Mouse (Mus musculus) CH12.LX (cell line): ENCODE results near the gene Arnt. TPM values are rescaled to one million over a fixed set of nuclear protein-coding genes. Genes with fewer than 3 reads are reported as not detected.
A peak's percentile ranks its signal among the peaks of the same experiment; 100 is the strongest.
"Not testable (repeated sequence)": the region's sequence is repeated elsewhere in the genome, so short reads cannot be mapped to it uniquely, and the experiment has no call there.

Experiments used
- DNase-seq: peaks from one replicate; pipeline ENCODE4 v3.0.0-alpha.2; 2013; ENCODE audit errors: extremely low read depth
- H3K27ac ChIP-seq: 2 replicates; pipeline ENCODE4 v1.5.1; 2012; ENCODE audit warnings: low read depth, mild to moderate bottlenecking, control low read depth, moderate library complexity; ENCODE audit not compliant: insufficient read depth
- H3K27me3 ChIP-seq: replicated peaks from 2 replicates; pipeline ENCODE3; 2012; ENCODE audit warnings: inconsistent platforms
- H3K36me3 ChIP-seq, 2 experiments: replicated peaks in 1 of 2; 2 replicates each; pipeline versions ENCODE3 to v1.6.1; 2012; ENCODE audit warnings: inconsistent platforms in 1 of 2, low read length in 1 of 2, mild to moderate bottlenecking in 1 of 2, mixed read lengths in 1 of 2, moderate library complexity in 1 of 2; ENCODE audit not compliant: control insufficient read depth in 1 of 2, insufficient read depth in 1 of 2
- H3K4me1 ChIP-seq, 2 experiments: 2 replicates each; pipeline ENCODE4 v1.6.1; 2012; ENCODE audit warnings: inconsistent platforms in 1 of 2, moderate library complexity in 1 of 2; ENCODE audit not compliant: insufficient read depth in 2 of 2, control insufficient read depth in 1 of 2
- H3K4me2 ChIP-seq: 2 replicates; pipeline ENCODE4 v1.6.1; 2012; ENCODE audit warnings: low read depth, mild to moderate bottlenecking, control low read depth; ENCODE audit not compliant: poor library complexity, insufficient read depth, severe bottlenecking
- H3K4me3 ChIP-seq, 3 experiments: fragments of 150-350 bp in 1 of 3; sonication (generic) in 1 of 3; replicated peaks in 1 of 3; 2 replicates each; pipeline versions ENCODE3 to v1.5.1; 2011 to 2012; ENCODE audit warnings: low read depth in 2 of 3, low read length in 2 of 3, mild to moderate bottlenecking in 2 of 3, moderate library complexity in 2 of 3, control low read depth in 1 of 3, improper control_type of control experiment in 1 of 3, inconsistent platforms in 1 of 3, mixed read lengths in 1 of 3; ENCODE audit not compliant: poor library complexity in 1 of 3
- H3K79me2 ChIP-seq: replicated peaks from 2 replicates; pipeline ENCODE4 v1.6.1; 2012; ENCODE audit warnings: mild to moderate bottlenecking, moderate library complexity; ENCODE audit not compliant: control insufficient read depth, poor library complexity, insufficient read depth, severe bottlenecking; ENCODE audit errors: extremely low read depth
- H3K9ac ChIP-seq: 2 replicates; pipeline ENCODE4 v1.6.1; 2012; ENCODE audit warnings: low read depth, mild to moderate bottlenecking, control low read depth, moderate library complexity; ENCODE audit not compliant: insufficient read depth
- H3K9me3 ChIP-seq: replicated peaks from 2 replicates; pipeline ENCODE3; 2012; ENCODE audit warnings: low read length, inconsistent platforms, mixed read lengths
- CHD1 ChIP-seq: IDR thresholded peaks from 2 replicates; pipeline ENCODE4 v1.6.1; 2012; ENCODE audit warnings: low read depth, low read length, improper control_type of control experiment, inconsistent platforms
- CTCF ChIP-seq, 2 experiments: IDR thresholded peaks in 1 of 2; conservative IDR thresholded peaks in 1 of 2; 2 replicates each; pipeline ENCODE4 v1.5.1; 2011 to 2012; ENCODE audit warnings: low read depth in 2 of 2, low read length in 2 of 2, improper control_type of control experiment in 1 of 2, inconsistent platforms in 1 of 2, mild to moderate bottlenecking in 1 of 2, moderate library complexity in 1 of 2
- IRF4 ChIP-seq: IDR thresholded peaks from 2 replicates; pipeline ENCODE4 v1.6.1; 2014; ENCODE audit warnings: low read depth, mild to moderate bottlenecking, inconsistent platforms, low read length, improper control_type of control experiment
- JUN ChIP-seq: IDR thresholded peaks from 2 replicates; pipeline ENCODE4 v1.6.1; 2011; ENCODE audit warnings: low read depth, mild to moderate bottlenecking, low read length, improper control_type of control experiment, moderate library complexity; ENCODE audit not compliant: insufficient read depth
- MAX ChIP-seq: IDR thresholded peaks from 2 replicates; pipeline ENCODE4 v1.6.1; 2011; ENCODE audit warnings: low read length, improper control_type of control experiment
- MAZ ChIP-seq: IDR thresholded peaks from 2 replicates; pipeline ENCODE4 v1.6.1; 2012; ENCODE audit warnings: low read depth, mild to moderate bottlenecking, inconsistent platforms, low read length, improper control_type of control experiment, moderate library complexity
- MEF2A ChIP-seq: IDR thresholded peaks from 2 replicates; pipeline ENCODE4 v1.6.1; 2014; ENCODE audit warnings: low read depth, mild to moderate bottlenecking, inconsistent platforms, low read length, improper control_type of control experiment, borderline replicate concordance
- MXI1 ChIP-seq: IDR thresholded peaks from 2 replicates; pipeline ENCODE4 v1.6.1; 2011; ENCODE audit warnings: mild to moderate bottlenecking, low read depth, low read length, improper control_type of control experiment
- MYC ChIP-seq: IDR thresholded peaks from 2 replicates; pipeline ENCODE4 v1.6.1; 2011; ENCODE audit warnings: low read depth, mild to moderate bottlenecking, improper control_type of control experiment, low read length
- NELFE ChIP-seq: IDR thresholded peaks from 2 replicates; pipeline ENCODE4 v1.6.1; 2011; ENCODE audit warnings: low read depth, low read length, improper control_type of control experiment
- RCOR1 ChIP-seq: conservative IDR thresholded peaks from 2 replicates; pipeline ENCODE4 v1.6.1; 2012; ENCODE audit warnings: low read depth, mild to moderate bottlenecking, inconsistent platforms, low read length, improper control_type of control experiment
- SIN3A ChIP-seq: IDR thresholded peaks from 2 replicates; pipeline ENCODE4 v1.6.1; 2012; ENCODE audit warnings: low read length, improper control_type of control experiment, inconsistent platforms
- TBP ChIP-seq: conservative IDR thresholded peaks from 2 replicates; pipeline ENCODE4 v1.6.1; 2011; ENCODE audit warnings: low read depth, low read length, improper control_type of control experiment
- TCF12 ChIP-seq: IDR thresholded peaks from 2 replicates; pipeline ENCODE4 v1.6.1; 2014; ENCODE audit warnings: low read depth, mild to moderate bottlenecking, inconsistent platforms, low read length, improper control_type of control experiment
- USF2 ChIP-seq: conservative IDR thresholded peaks from 2 replicates; pipeline ENCODE4 v1.6.1; 2011; ENCODE audit warnings: low read depth, low read length, improper control_type of control experiment
- ZMIZ1 ChIP-seq: IDR thresholded peaks from 2 replicates; pipeline ENCODE4 v1.6.1; 2012; ENCODE audit warnings: low read depth, mild to moderate bottlenecking, inconsistent platforms, low read length, improper control_type of control experiment
- ZNF384 ChIP-seq: IDR thresholded peaks from 2 replicates; pipeline ENCODE4 v1.6.1; 2012; ENCODE audit warnings: low read depth, low read length, improper control_type of control experiment, inconsistent platforms
- dilution Hi-C: fragments of 300-500 bp; cut with MboI; formaldehyde crosslinking; loops from 2 replicates; pipeline ENCODE4 v1.14.3; 2020; ENCODE audit warnings: low sequenced_read_pairs; ENCODE audit not compliant: extremely low pct_unique_long_range_greater_than_20kb, extremely low pct_ligation_motif_present
- in situ Hi-C: fragments of 300-500 bp; cut with MboI; formaldehyde crosslinking; loops from 3 replicates; pipeline ENCODE4 v1.14.3; 2019; ENCODE audit warnings: low sequenced_read_pairs, low pct_ligation_motif_present, low pct_unique_long_range_greater_than_20kb, mixed read lengths
- polyA plus RNA-seq: library from polyadenylated mRNA; unstranded; fragments of >175 nt; gene quantifications from 2 replicates; pipeline ENCODE4 v1.2.1, GENCODE M21; 2012; ENCODE audit warnings: low read depth; ENCODE audit not compliant: insufficient read length
- total RNA-seq, 2 experiments: library from RNA; depleted of rRNA; stranded (reverse); fragments of 300-350 nt in 1 of 2; fragments of >200 nt in 1 of 2; gene quantifications; 2 replicates each; pipeline ENCODE4 v1.2.3; 2012 to 2014

Arnt gene
- total and polyA plus RNA-seq, 3 experiments: 12.4 to 27.7 (median 13.2) TPM

- H3K9me3 ChIP-seq, DNase-seq, H3K4me1 ChIP-seq, H3K9ac ChIP-seq, H3K79me2 ChIP-seq, in situ Hi-C loops, H3K4me3 ChIP-seq, H3K36me3 ChIP-seq, dilution Hi-C loops, H3K27me3 ChIP-seq, H3K4me2 ChIP-seq, H3K27ac ChIP-seq: not testable (repeated sequence)
Measured at GRCm38 (mm10) chr3:95428423-95428822, 5.8 kb upstream of the Arnt start.

DNA sequence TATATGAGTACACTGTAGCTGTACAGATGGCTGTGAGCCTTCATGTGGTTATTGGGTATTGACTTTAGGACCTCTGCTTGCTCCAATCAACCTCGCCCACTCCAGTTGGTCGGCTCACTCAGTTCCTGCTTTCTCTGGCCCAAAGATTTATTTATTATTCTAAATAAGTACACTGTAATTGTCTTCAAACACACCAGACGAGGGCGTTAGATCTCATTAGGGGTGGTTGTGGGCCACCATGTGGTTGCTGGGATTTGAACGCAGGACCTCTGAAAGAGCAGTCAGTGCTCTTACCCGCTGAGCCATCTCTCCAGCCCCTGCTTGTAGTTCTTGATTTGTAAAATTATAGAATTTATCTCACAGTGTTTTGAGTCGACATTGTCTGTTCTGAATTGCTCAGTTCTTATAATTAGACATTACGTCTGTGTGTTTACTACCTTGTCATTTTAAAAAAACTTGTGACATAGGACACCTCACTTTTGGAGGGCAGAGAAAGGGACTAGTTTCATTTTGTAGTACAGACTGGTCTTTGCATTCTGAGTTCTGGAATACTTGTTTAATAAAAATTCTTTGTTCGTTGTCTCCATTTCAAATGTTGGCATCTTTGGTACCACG is 780 bp upstream of the Arnt start:
- peak; percentile 19 for DNase-seq
- Histone ChIP-seq H3K79me2 (peaks cover 14% of the 10 kb centered on the region), H3K27me3 (no peaks in the 10 kb centered on the region), H3K9me3 (no peaks in the 10 kb centered on the region), H3K27ac (no peak overlapping the region), H3K4me2 (peak overlapping the region; percentile 56; the same call in 1 of the 2 replicates), H3K36me3 (peaks cover 3 to 16% of the 10 kb centered on the region in 2 experiments), H3K4me1 (peaks cover 0 to 15% of the 10 kb centered on the region in 2 experiments; a peak in 1 of 4 replicates), H3K9ac (peak overlapping the region; percentile 68), H3K4me3 (peak overlapping the region; percentile 38 to 79 (median 59))
- TF ChIP-seq CTCF (conservative IDR thresholded peaks at IDR 0.05 in 1 of 2, IDR thresholded peaks at IDR 0.05 in 1 of 2; ENCODE audit: low read depth in 2 of 2, low read length in 2 of 2) (peak in 1 of 2 experiments; percentile 51; a peak in 2 of 4 replicates), MYC (0 out of 2 replicates have a peak, but pooled peaks have one; percentile 2), CHD1 (0 out of 2 replicates have a peak, but pooled peaks have one; percentile 69), MEF2A (0 out of 2 replicates have a peak, but pooled peaks have one; percentile 36), SIN3A (peak; percentile 27; the same call in 1 of the 2 replicates), MAX (no peak), MXI1 (no peak; the same call in 1 of the 2 replicates)
- in situ Hi-C loops (no loop called here), dilution Hi-C loops (no loop called here)

- peak overlapping the region; percentile 60 for H3K9ac ChIP-seq
- peak overlapping the region; percentile 94 for H3K4me2 ChIP-seq
- peaks cover 5 to 26% of the 10 kb centered on the region in 2 experiments for H3K36me3 ChIP-seq
- H3K4me3 ChIP-seq: peak overlapping the region; percentile 79 to 98 (median 79)
- no peak overlapping the region for H3K27ac ChIP-seq
- H3K27me3 ChIP-seq: no peaks in the 10 kb centered on the region
- in situ Hi-C loops (no loop called here), dilution Hi-C loops (no loop called here)
- TF ChIP-seq IRF4 (no peak), NELFE (no peak), USF2 (no peak), MEF2A (no peak), JUN (no peak), ZNF384 (no peak), ZMIZ1 (no peak), TCF12 (no peak), MAZ (no peak), TBP (no peak), RCOR1 (no peak)
- no peaks in the 10 kb centered on the region for H3K9me3 ChIP-seq
- peak; percentile 29 for DNase-seq
- H3K79me2 ChIP-seq: peaks cover 22% of the 10 kb centered on the region
- H3K4me1 ChIP-seq: peaks cover 0 to 15% of the 10 kb centered on the region in 2 experiments; a peak in 1 of 4 replicates
Measured at GRCm38 (mm10) chr3:95434983-95435370, 789 bp downstream of the Arnt start.
